Mouse (Mus musculus) kidney, adult 2 months (tissue): ENCODE results near the gene Ccdc47. TPM values are rescaled to one million over a fixed set of nuclear protein-coding genes. Genes with fewer than 3 reads are reported as not detected.
"Not testable (repeated sequence)": the region's sequence is repeated elsewhere in the genome, so short reads cannot be mapped to it uniquely, and the experiment has no call there.

ENCODE experiments used
- DNase-seq: peaks from one replicate; pipeline ENCODE4 v3.0.0; 2021
- H3K27ac ChIP-seq: fragments of 200-500 bp; 2 replicates; pipeline ENCODE4 v1.5.1; 2012; ENCODE audit warnings: low read depth, low read length, control low read depth, inconsistent platforms; ENCODE audit not compliant: insufficient read depth
- H3K27me3 ChIP-seq: fragments of 200-500 bp; replicated peaks from 2 replicates; pipeline ENCODE4 v1.6.1; 2012; ENCODE audit warnings: mild to moderate bottlenecking, moderate library complexity, low read length, inconsistent platforms; ENCODE audit not compliant: control insufficient read depth, insufficient read depth
- H3K36me3 ChIP-seq: fragments of 200-500 bp; 2 replicates; pipeline ENCODE4 v1.6.1; 2012; ENCODE audit warnings: mild to moderate bottlenecking, moderate library complexity, low read length, inconsistent platforms; ENCODE audit not compliant: control insufficient read depth, insufficient read depth
- H3K4me1 ChIP-seq: fragments of 200-500 bp; 2 replicates; pipeline ENCODE4 v1.6.1; 2011; ENCODE audit warnings: low read length; ENCODE audit not compliant: control insufficient read depth, insufficient read depth
- H3K4me3 ChIP-seq: fragments of 200-500 bp; 2 replicates; pipeline ENCODE4 v1.5.1; 2011; ENCODE audit warnings: mild to moderate bottlenecking, low read depth, low read length, control low read depth; ENCODE audit not compliant: insufficient read depth
- CTCF ChIP-seq: fragments of 200-500 bp; conservative IDR thresholded peaks from 2 replicates; pipeline ENCODE4 v1.5.1; 2011; ENCODE audit warnings: low read depth, mild to moderate bottlenecking, control low read depth, low read length, moderate library complexity, mixed read lengths; ENCODE audit not compliant: insufficient read depth, insufficient read length
- POLR2A ChIP-seq: fragments of 200-500 bp; IDR thresholded peaks from one replicate; pipeline ENCODE4 v1.6.1; 2011; ENCODE audit warnings: low read depth, low read length, control low read depth
- WGBS: fragments of 180-500 bp; shearing (Covaris S2); methylation state at CpG from one replicate; pipeline ENCODE4 v1.1.7; 2018; 5-methylcytosine and 5-hydroxymethylcytosine counted together
- polyA plus RNA-seq: library from polyadenylated mRNA; depleted of rRNA; stranded (reverse); fragments of >200 nt; gene quantifications from 2 replicates; pipeline ENCODE4 v1.2.3, GENCODE M21; 2012

Ccdc47 gene
- polyA plus RNA-seq, 1 experiment, result 20.6 TPM

GRCm38 (mm10) chr11:106215450-106215859, 689 bp downstream of the Ccdc47 start:
- peaks cover 7% of the 10 kb centered on the region for H3K36me3 ChIP-seq
- peak overlapping the region; percentile 81 for H3K4me3 ChIP-seq
- DNase-seq, result no peak
- WGBS, result 11% methylated on average over 7 of the region's 7 CpGs
- no peaks in the 10 kb centered on the region for H3K27me3 ChIP-seq
- H3K4me1 ChIP-seq, result peaks cover 12% of the 10 kb centered on the region; the same call in 1 of the 2 replicates
- peak overlapping the region; percentile 84; the same call in 1 of the 2 replicates for H3K27ac ChIP-seq
- TF ChIP-seq CTCF, result no peak
- no peak for TF ChIP-seq POLR2A

GRCm38 (mm10) chr11:106214856-106215255, 1.3 kb downstream of the Ccdc47 start:
- DNase-seq, result no peak
- no peaks in the 10 kb centered on the region for H3K27me3 ChIP-seq
- no peak overlapping the region for H3K27ac ChIP-seq
- H3K4me1 ChIP-seq, result peaks cover 12% of the 10 kb centered on the region; the same call in 1 of the 2 replicates
- TF ChIP-seq POLR2A, result no peak
- no peak for TF ChIP-seq CTCF
- no peak overlapping the region for H3K4me3 ChIP-seq
- WGBS, result 84% methylated on average over 5 of the region's 5 CpGs
- H3K36me3 ChIP-seq, result peaks cover 9% of the 10 kb centered on the region

- peaks cover 8% of the 10 kb centered on the region; the same call in 1 of the 2 replicates for H3K4me1 ChIP-seq
- H3K27me3 ChIP-seq, result no peaks in the 10 kb centered on the region
- no peak for TF ChIP-seq POLR2A
- TF ChIP-seq CTCF, result no peak
- no peak overlapping the region for H3K4me3 ChIP-seq
- WGBS, result 78% methylated on average over 8 of the region's 8 CpGs
- no peak for DNase-seq
- no peak overlapping the region for H3K27ac ChIP-seq
- peaks cover 13% of the 10 kb centered on the region for H3K36me3 ChIP-seq
Measured at GRCm38 (mm10) chr11:106212771-106213170, 3.4 kb downstream of the Ccdc47 start.

- 74% methylated on average over 5 of the region's 5 CpGs for WGBS
- H3K4me1 ChIP-seq, result no peaks in the 10 kb centered on the region
- TF ChIP-seq CTCF (no peak), POLR2A (no peak)
- H3K36me3 ChIP-seq, result peaks cover 19% of the 10 kb centered on the region
- no peaks in the 10 kb centered on the region for H3K27me3 ChIP-seq
- H3K4me3 ChIP-seq, result no peak within 1 kb of the TSS
- no peak within 1 kb of the TSS for H3K27ac ChIP-seq
- no peak for DNase-seq
Measured at GRCm38 (mm10) chr11:106202123-106202465, 14.1 kb downstream of the Ccdc47 start, which contains the start of gene Strada. Gene Strada, minus strand, starts transcription at chr11:106202168.

- WGBS, result 88% methylated on average over 19 of the region's 19 CpGs
- H3K27ac ChIP-seq, result no peak overlapping the region
- H3K36me3 ChIP-seq, result peaks cover 19% of the 10 kb centered on the region
Measured at GRCm38 (mm10) chr11:106201337-106202122, 14.6 kb downstream of the Ccdc47 start.

GRCm38 (mm10) chr11:106200756-106201155, 15.4 kb downstream of the Ccdc47 start:
- no peaks in the 10 kb centered on the region for H3K4me1 ChIP-seq

More at GRCm38 (mm10) chr11:106201337-106202122, 14.6 kb downstream of the Ccdc47 start:
- no peak for DNase-seq
- TF ChIP-seq POLR2A, result no peak
- no peak for TF ChIP-seq CTCF
- no peaks in the 10 kb centered on the region for H3K27me3 ChIP-seq
- H3K4me1 ChIP-seq, result no peaks in the 10 kb centered on the region
- H3K4me3 ChIP-seq, result no peak overlapping the region

GRCm38 (mm10) chr11:106199997-106200396, 16.1 kb downstream of the Ccdc47 start:
- not testable (repeated sequence) for DNase-seq, H3K4me3 ChIP-seq, H3K27me3 ChIP-seq, H3K27ac ChIP-seq, H3K4me1 ChIP-seq
- peaks cover 17% of the 10 kb centered on the region for H3K36me3 ChIP-seq
- WGBS, result 91% methylated on average over 7 of the region's 7 CpGs

More at GRCm38 (mm10) chr11:106200756-106201155, 15.4 kb downstream of the Ccdc47 start:
- no peaks in the 10 kb centered on the region for H3K27me3 ChIP-seq
- 0 out of 2 replicates have a peak overlapping the region, but pooled peaks have one; percentile 23 for H3K27ac ChIP-seq
- WGBS, result 52% methylated on average over 6 of the region's 6 CpGs
- peaks cover 19% of the 10 kb centered on the region for H3K36me3 ChIP-seq
- no peak overlapping the region for H3K4me3 ChIP-seq
- no peak for DNase-seq
- TF ChIP-seq POLR2A, result no peak
- no peak for TF ChIP-seq CTCF
